Mouse (Mus musculus) liver, embryonic 14 days (tissue): ENCODE results near the gene Vmn2r6. TPM values are rescaled to one million over a fixed set of nuclear protein-coding genes. Genes with fewer than 3 reads are reported as not detected.

Source experiments
- polyA plus RNA-seq: library from polyadenylated mRNA; depleted of rRNA; stranded (reverse); fragments of >200 nt; gene quantifications from 2 replicates; pipeline ENCODE4 v1.2.3, GENCODE M21; 2012; rRNA removed

Vmn2r6 gene
- polyA plus RNA-seq: not detected in 2 replicates

DNA sequence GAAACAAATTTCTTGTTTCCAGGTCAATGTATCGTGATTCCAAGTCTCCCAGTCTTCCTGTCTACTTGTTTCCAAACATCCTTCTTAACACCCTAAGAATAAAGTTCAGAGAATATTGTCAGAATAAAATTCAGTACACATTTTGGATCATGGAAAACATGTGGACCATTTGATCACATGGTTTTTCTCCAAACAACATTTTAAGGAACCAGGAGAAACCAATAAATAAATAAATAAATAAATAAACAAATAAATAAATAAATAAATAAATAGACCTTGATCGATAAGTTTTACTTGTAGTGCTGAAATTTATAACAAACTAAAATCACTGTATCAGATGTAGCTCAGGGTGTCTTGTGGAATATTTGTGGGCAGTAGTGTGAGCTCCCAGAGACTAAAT lies at the start of gene Vmn2r6:
Gene Vmn2r6, minus strand, starts transcription at position 101 of the 400 bp plus-strand sequence.

DNA sequence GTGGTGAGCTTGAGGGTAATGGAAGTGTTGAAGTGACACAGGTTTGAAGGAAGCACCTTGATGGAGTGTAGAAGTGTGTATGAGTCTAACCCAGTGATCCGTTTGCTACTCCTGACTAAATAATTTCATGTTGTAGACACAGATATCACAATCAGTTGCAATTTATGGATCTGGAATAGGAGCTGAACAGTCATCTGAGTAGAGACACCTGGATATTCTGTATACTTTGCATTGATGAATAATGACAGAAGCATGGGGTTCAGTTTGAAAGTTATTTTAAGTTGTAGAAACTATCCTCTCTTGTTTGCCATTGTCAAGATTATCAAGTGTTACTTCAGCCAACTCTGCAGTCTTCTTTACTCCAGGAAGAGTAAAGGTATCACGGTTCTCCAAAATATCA lies 55.9 kb downstream of the Vmn2r6 start, which contains the start of gene Vmn2r5:
Gene Vmn2r5, minus strand, starts transcription at position 101 of the 400 bp plus-strand sequence.

Other genes starting within 250 kb of the Vmn2r6 start
- not detected in 2 replicates for gene Vmn2r4, start 150.5 kb downstream of the Vmn2r6 start, polyA plus RNA-seq
- gene Vmn2r5, start 56.0 kb downstream of the Vmn2r6 start, polyA plus RNA-seq: not detected in 2 replicates